Mouse (Mus musculus) heart, embryonic 14.5 days (tissue): ENCODE results near the gene Tsn. TPM values are rescaled to one million over a fixed set of nuclear protein-coding genes. Genes with fewer than 3 reads are reported as not detected.

Experiments
- ATAC-seq: fragments of 200-750 bp; cut with Nextera tagmentation; 2 replicates; pipeline ENCODE4 v1.8.0; 2017; ENCODE audit warnings: low read depth, moderate TSS enrichment; ENCODE audit not compliant: insufficient number of reproducible peaks, insufficient read depth, low FRiP score
- H3K27ac ChIP-seq, 2 experiments: fragments of 200-500 bp in 1 of 2; fragments of 300-500 bp in 1 of 2; sonication (generic) in 1 of 2; replicated peaks in 1 of 2; 2 replicates each; pipeline ENCODE4 v1.5.1; 2012 to 2014; ENCODE audit warnings: low read depth in 2 of 2, low read length in 2 of 2, control low read depth in 1 of 2, mild to moderate bottlenecking in 1 of 2, mixed read lengths in 1 of 2; ENCODE audit not compliant: control insufficient read depth in 1 of 2, insufficient read depth in 1 of 2
- H3K27me3 ChIP-seq: fragments of 300-500 bp; sonication (generic); 2 replicates; pipeline ENCODE4 v1.6.1; 2014; ENCODE audit warnings: mild to moderate bottlenecking, low read length, control low read depth; ENCODE audit not compliant: control insufficient read depth, insufficient read depth
- H3K36me3 ChIP-seq: fragments of 300-500 bp; sonication (generic); 2 replicates; pipeline ENCODE4 v1.6.1; 2014; ENCODE audit warnings: mild to moderate bottlenecking, control low read depth, low read length, mixed read lengths; ENCODE audit not compliant: control insufficient read depth, insufficient read depth
- H3K4me1 ChIP-seq, 2 experiments: fragments of 200-500 bp in 1 of 2; fragments of 300-500 bp in 1 of 2; sonication (generic) in 1 of 2; 2 replicates each; pipeline ENCODE4 v1.6.1; 2012 to 2014; ENCODE audit warnings: low read length in 2 of 2, control low read depth in 1 of 2, mixed read lengths in 1 of 2; ENCODE audit not compliant: control insufficient read depth in 2 of 2, insufficient read depth in 2 of 2
- H3K4me2 ChIP-seq: fragments of 300-500 bp; sonication (generic); 2 replicates; pipeline ENCODE4 v1.6.1; 2014; ENCODE audit warnings: mild to moderate bottlenecking, low read length
- H3K4me3 ChIP-seq, 2 experiments: fragments of 200-500 bp in 1 of 2; fragments of 300-500 bp in 1 of 2; sonication (generic) in 1 of 2; 2 replicates each; pipeline ENCODE4 v1.5.1; 2012 to 2014; ENCODE audit warnings: low read length in 2 of 2, mild to moderate bottlenecking in 2 of 2, control low read depth in 1 of 2, low read depth in 1 of 2, moderate library complexity in 1 of 2; ENCODE audit not compliant: control insufficient read depth in 1 of 2, insufficient read depth in 1 of 2
- H3K9ac ChIP-seq: fragments of 300-500 bp; sonication (generic); 2 replicates; pipeline ENCODE4 v1.6.1; 2014; ENCODE audit warnings: mild to moderate bottlenecking, low read length
- H3K9me3 ChIP-seq: fragments of 300-500 bp; sonication (generic); 2 replicates; pipeline ENCODE4 v1.6.1; 2016; ENCODE audit warnings: low read length, control low read depth; ENCODE audit not compliant: control insufficient read depth
- WGBS: fragments of 180-500 bp; shearing (Covaris S2); extraction: QIAGEN DNeasy Blood & Tissue Kit; methylation state at CpG from one replicate; pipeline ENCODE4 v1.1.7; 2014; 5-methylcytosine and 5-hydroxymethylcytosine counted together
- polyA plus RNA-seq: library from polyadenylated mRNA; unstranded; fragments of >200 nt; fragmentation: Nextera tagmentation; extraction: Ambion mirVana; gene quantifications from 2 replicates; pipeline ENCODE4 v1.2.1, GENCODE M21; 2014

Tsn gene
- polyA plus RNA-seq, 1 experiment from 2014 or later: 206 TPM

GRCm38 (mm10) chr1:118334749-118335713 is 23.5 kb upstream of the Tsn start:
- no peak overlapping the region for H3K27ac ChIP-seq
- no peak overlapping the region for H3K4me3 ChIP-seq
- no peaks in the 10 kb centered on the region for H3K4me1 ChIP-seq
- ATAC-seq: no peak
- H3K36me3 ChIP-seq: peaks cover 53% of the 10 kb centered on the region
- no peaks in the 10 kb centered on the region for H3K9me3 ChIP-seq
- no peak overlapping the region for H3K9ac ChIP-seq
- H3K4me2 ChIP-seq: no peak overlapping the region
- H3K27me3 ChIP-seq: no peaks in the 10 kb centered on the region
- 76% methylated on average over 9 of the region's 9 CpGs for WGBS

- H3K9me3 ChIP-seq: no peaks in the 10 kb centered on the region
- peaks cover 31% of the 10 kb centered on the region for H3K36me3 ChIP-seq
- peak within 1 kb of the TSS; percentile 86 for H3K4me2 ChIP-seq
- peak within 1 kb of the TSS; percentile 74 to 92 for H3K4me3 ChIP-seq
- H3K4me1 ChIP-seq: peaks cover 7 to 8% of the 10 kb centered on the region in 2 experiments
- peak within 1 kb of the TSS; percentile 0 to 55; a peak in 1 of 4 replicates for H3K27ac ChIP-seq
- no peaks in the 10 kb centered on the region for H3K27me3 ChIP-seq
- peak; percentile 90 for ATAC-seq
- whole genome bisulfite sequencing: under 1% methylated on average over 37 of the region's 37 CpGs
- H3K9ac ChIP-seq: peak within 1 kb of the TSS; percentile 93
Observed at GRCm38 (mm10) chr1:118321661-118322201, 10.2 kb upstream of the Tsn start, which contains the start of gene Nifk. Gene Nifk (plus strand): TSS chr1:118321839.

GRCm38 (mm10) chr1:118320696-118321095 is 9.2 kb upstream of the Tsn start:
- Histone ChIP-seq H3K4me2 (no peak overlapping the region), H3K4me1 (peaks cover 7 to 8% of the 10 kb centered on the region in 2 experiments), H3K27me3 (no peaks in the 10 kb centered on the region), H3K4me3 (no peak overlapping the region), H3K27ac (no peak overlapping the region), H3K9ac (no peak overlapping the region), H3K36me3 (peaks cover 24% of the 10 kb centered on the region), H3K9me3 (no peaks in the 10 kb centered on the region)
- 53% methylated on average over 2 of the region's 2 CpGs for WGBS
- no peak for ATAC-seq

- H3K36me3 ChIP-seq: peaks cover 28% of the 10 kb centered on the region
- no peaks in the 10 kb centered on the region for H3K9me3 ChIP-seq
- peak overlapping the region; percentile 94 to 99 for H3K4me3 ChIP-seq
- under 1% methylated on average over 65 of the region's 67 CpGs for WGBS
- H3K27ac ChIP-seq: peak overlapping the region; percentile 84 to 91
- peak overlapping the region; percentile 96 for H3K9ac ChIP-seq
- H3K4me2 ChIP-seq: peak overlapping the region; percentile 87
- no peaks in the 10 kb centered on the region for H3K27me3 ChIP-seq
- ATAC-seq: peak; percentile 97
- H3K4me1 ChIP-seq: peaks cover 0 to 8% of the 10 kb centered on the region in 2 experiments; a peak in 2 of 4 replicates
Observed at GRCm38 (mm10) chr1:118310780-118311621, 538 bp downstream of the Tsn start.

- Histone ChIP-seq H3K4me1 (no peaks in the 10 kb centered on the region), H3K36me3 (peaks cover 75% of the 10 kb centered on the region)
- WGBS: 89% methylated on average over 2 of the region's 2 CpGs
Observed at GRCm38 (mm10) chr1:118297719-118298118, 13.8 kb downstream of the Tsn start.

GRCm38 (mm10) chr1:118296673-118297072 is 14.9 kb downstream of the Tsn start:
- H3K27me3 ChIP-seq: no peaks in the 10 kb centered on the region
- 82% methylated on average over 3 of the region's 3 CpGs for WGBS
- no peak for ATAC-seq
- H3K4me2 ChIP-seq: no peak overlapping the region
- no peaks in the 10 kb centered on the region for H3K4me1 ChIP-seq
- peaks cover 65% of the 10 kb centered on the region for H3K36me3 ChIP-seq
- H3K9ac ChIP-seq: no peak overlapping the region
- H3K27ac ChIP-seq: no peak overlapping the region
- no peaks in the 10 kb centered on the region for H3K9me3 ChIP-seq
- H3K4me3 ChIP-seq: no peak overlapping the region

More at GRCm38 (mm10) chr1:118297719-118298118, 13.8 kb downstream of the Tsn start:
- H3K9me3 ChIP-seq: no peaks in the 10 kb centered on the region
- no peak overlapping the region for H3K9ac ChIP-seq
- no peak overlapping the region for H3K4me3 ChIP-seq
- no peaks in the 10 kb centered on the region for H3K27me3 ChIP-seq
- no peak for ATAC-seq
- no peak overlapping the region for H3K27ac ChIP-seq
- no peak overlapping the region for H3K4me2 ChIP-seq

GRCm38 (mm10) chr1:118294826-118295225 is 16.7 kb downstream of the Tsn start:
- no peak for ATAC-seq
- Histone ChIP-seq H3K4me3 (no peak overlapping the region), H3K36me3 (peaks cover 46% of the 10 kb centered on the region), H3K9ac (no peak overlapping the region), H3K4me1 (no peaks in the 10 kb centered on the region), H3K9me3 (no peaks in the 10 kb centered on the region), H3K4me2 (no peak overlapping the region), H3K27me3 (no peaks in the 10 kb centered on the region), H3K27ac (no peak overlapping the region)
- 80% methylated on average over 5 of the region's 5 CpGs for WGBS
